In genomic region chr12:92013244-92013643, GRCm38 (mm10) we compare ENCODE assay signal across 9 mouse cellular contexts.
DNase-seq lines count a peak whose midpoint lies in the region; ATAC-seq and TF ChIP-seq lines count a peak whose summit lies in the region.
"Had no signal": no experiment of that assay in that cellular context is flagged by ENCODE, and none has a peak within 500 bp of the region (broad histone marks: within the 10 kb centered on the region; RNA-seq: fewer than 3 reads in every experiment).

No protein-coding gene starts in this region.

- no peaks in the 10 kb centered on the region for H3K27me3 ChIP-seq in hindbrain, embryonic 10.5 days (ENCODE audit: insufficient read depth, poor library complexity, severe bottlenecking)
- no peaks in the 10 kb centered on the region for H3K27me3 ChIP-seq in hindbrain, embryonic 13.5 days
- H3K27me3 ChIP-seq in MEL (ENCODE audit: control insufficient read depth in 1 of 2, insufficient read depth in 2 of 2, low read length in 2 of 2), result no peaks in the 10 kb centered on the region
- H3K27me3 ChIP-seq in limb, embryonic 14.5 days (ENCODE audit: control insufficient read depth, insufficient read depth, low read length), result no peaks in the 10 kb centered on the region
- H3K27me3 ChIP-seq: limb, embryonic 15.5 days had no signal

- TF ChIP-seq CTCF in MEL (IDR thresholded peaks at IDR 0.05 in 2 of 3, conservative IDR thresholded peaks at IDR 0.05 in 1 of 3; ENCODE audit: control insufficient read depth in 1 of 3, insufficient read depth in 1 of 3, low read depth in 2 of 3, low read length in 3 of 3, poor library complexity in 1 of 3, severe bottlenecking in 1 of 3), result peak; percentile 24 to 38 (median 35); a peak in 3 of 6 replicates

- H3K36me3 ChIP-seq in hindbrain, embryonic 10.5 days, result no peaks in the 10 kb centered on the region
- H3K36me3 ChIP-seq in hindbrain, embryonic 13.5 days, result no peaks in the 10 kb centered on the region
- no peaks in the 10 kb centered on the region for H3K36me3 ChIP-seq in MEL (ENCODE audit: control insufficient read depth in 1 of 2, insufficient read depth in 2 of 2, low read length in 2 of 2)
- H3K36me3 ChIP-seq in limb, embryonic 14.5 days (ENCODE audit: control insufficient read depth, insufficient read depth, low read length), result no peaks in the 10 kb centered on the region
- H3K36me3 ChIP-seq: limb, embryonic 15.5 days had no signal

- no peaks in the 10 kb centered on the region for H3K9me3 ChIP-seq in hindbrain, embryonic 10.5 days
- no peaks in the 10 kb centered on the region for H3K9me3 ChIP-seq in hindbrain, embryonic 13.5 days
- no peaks in the 10 kb centered on the region for H3K9me3 ChIP-seq in MEL (replicated peaks; ENCODE audit: insufficient read depth, low read length)
- no peaks in the 10 kb centered on the region for H3K9me3 ChIP-seq in limb, embryonic 14.5 days (ENCODE audit: control insufficient read depth, low read length)
- H3K9me3 ChIP-seq: limb, embryonic 15.5 days had no signal

- ATAC-seq in hindbrain, embryonic 13.5 days (ENCODE audit: low FRiP score), result no peak
- peak; percentile 56; the same call in 1 of the 2 replicates for ATAC-seq in granulocyte monocyte progenitor cell, adult 5-6 weeks (replicated peaks; ENCODE audit: poor library complexity, severe bottlenecking)
- ATAC-seq in limb, embryonic 14.5 days (ENCODE audit: low FRiP score, low read depth), result no peak

- 14% methylated on average over 8 of the region's 8 CpGs for WGBS in hindbrain, embryonic 10.5 days
- whole genome bisulfite sequencing in hindbrain, embryonic 13.5 days, result 11% methylated on average over 8 of the region's 8 CpGs
- WGBS in limb, embryonic 14.5 days, result 7% methylated on average over 8 of the region's 8 CpGs

- no peak for TF ChIP-seq POLR2A in MEL (IDR thresholded peaks at IDR 0.05; ENCODE audit: control insufficient read depth in 1 of 2, insufficient read depth in 1 of 2, low read depth in 1 of 2, low read length in 2 of 2, poor library complexity in 1 of 2)
- no peak for TF ChIP-seq POLR2A in limb, embryonic 14.5 days (IDR thresholded peaks at IDR 0.05; ENCODE audit: borderline replicate concordance, extremely low read depth, insufficient read depth, insufficient read length)

- no peak overlapping the region for H3K4me2 ChIP-seq in hindbrain, embryonic 13.5 days
- no peak overlapping the region for H3K4me2 ChIP-seq in limb, embryonic 14.5 days (replicated peaks; ENCODE audit: low read depth, low read length, severe bottlenecking)
- H3K4me2 ChIP-seq: limb, embryonic 15.5 days had no signal

- intact Hi-C loops in gastrocnemius, postnatal 36 days (cut with DNase I), result no loop called here

- no peak overlapping the region for H3K9ac ChIP-seq in hindbrain, embryonic 13.5 days
- H3K9ac ChIP-seq in MEL (ENCODE audit: control insufficient read depth, low read depth, low read length, poor library complexity, severe bottlenecking), result no peak overlapping the region
- no peak overlapping the region for H3K9ac ChIP-seq in limb, embryonic 14.5 days (ENCODE audit: low read depth, low read length, severe bottlenecking)
- H3K9ac ChIP-seq: limb, embryonic 15.5 days had no signal

- H3K79me2 ChIP-seq in MEL (ENCODE audit: control insufficient read depth, insufficient read depth, low read length, poor library complexity), result no peaks in the 10 kb centered on the region

- H3K27ac ChIP-seq in hindbrain, embryonic 10.5 days, result no peak overlapping the region
- no peak overlapping the region for H3K27ac ChIP-seq in hindbrain, embryonic 13.5 days
- no peak overlapping the region for H3K27ac ChIP-seq in MEL (ENCODE audit: control insufficient read depth, low read depth, low read length)
- H3K27ac ChIP-seq in limb, embryonic 14.5 days (replicated peaks; ENCODE audit: low read depth, low read length), result no peak overlapping the region
- H3K27ac ChIP-seq: limb, embryonic 15.5 days had no signal

- no peak overlapping the region for H3K4me3 ChIP-seq in hindbrain, embryonic 10.5 days
- no peak overlapping the region for H3K4me3 ChIP-seq in hindbrain, embryonic 13.5 days
- no peak overlapping the region for H3K4me3 ChIP-seq in MEL (ENCODE audit: control insufficient read depth in 1 of 2, insufficient read depth in 1 of 2, low read depth in 2 of 2, low read length in 2 of 2)
- no peak overlapping the region for H3K4me3 ChIP-seq in limb, embryonic 14.5 days (replicated peaks; ENCODE audit: low read length)
- H3K4me3 ChIP-seq: limb, embryonic 15.5 days had no signal

- no peak for TF ChIP-seq EP300 in MEL (IDR thresholded peaks at IDR 0.05; ENCODE audit: low read depth in 1 of 2, low read length in 2 of 2)

- TF ChIP-seq RAD21 in MEL (IDR thresholded peaks at IDR 0.05; ENCODE audit: low read depth, low read length), result peak; percentile 43

- peak; percentile 48 for DNase-seq in hindbrain, embryonic 10.5 days (ENCODE audit: low spot score)
- DNase-seq in MEL (ENCODE audit: low read depth, low spot score), result peak; percentile 20
- DNase-seq in cerebellum, postnatal 25 days, result peak; percentile 19 to 45
- peak; percentile 53 for DNase-seq in limb, embryonic 14.5 days (ENCODE audit: low spot score)
- DNase-seq in right cerebral cortex, postnatal 25 days, result peak; percentile 16
- no peak for DNase-seq in gastrocnemius, postnatal 36 days

- H3K4me1 ChIP-seq in hindbrain, embryonic 10.5 days (replicated peaks), result no peaks in the 10 kb centered on the region
- no peaks in the 10 kb centered on the region for H3K4me1 ChIP-seq in hindbrain, embryonic 13.5 days (replicated peaks)
- H3K4me1 ChIP-seq in MEL (ENCODE audit: control insufficient read depth in 1 of 2, insufficient read depth in 2 of 2, low read length in 2 of 2), result no peaks in the 10 kb centered on the region
- H3K4me1 ChIP-seq in limb, embryonic 14.5 days (ENCODE audit: control insufficient read depth, insufficient read depth, low read length), result peaks cover 3% of the 10 kb centered on the region; the same call in 1 of the 2 replicates
- H3K4me1 ChIP-seq: limb, embryonic 15.5 days had no signal

TF ChIP-seq in MEL, 35 proteins besides CTCF, POLR2A, EP300 and RAD21:
- no peak for TF ChIP-seq ELF1 (IDR thresholded peaks at IDR 0.05; ENCODE audit: low read depth, low read length)
- TF ChIP-seq ZNF384 (IDR thresholded peaks at IDR 0.05; ENCODE audit: low read depth, low read length), result no peak
- TF ChIP-seq GATA1 (IDR thresholded peaks at IDR 0.05; ENCODE audit: low read depth, low read length), result no peak
- no peak for TF ChIP-seq MYC (IDR thresholded peaks at IDR 0.05; ENCODE audit: low read depth, low read length)
- TF ChIP-seq MAZ (IDR thresholded peaks at IDR 0.05; ENCODE audit: low read depth, low read length), result no peak
- no peak for TF ChIP-seq KAT2A (conservative IDR thresholded peaks at IDR 0.05; ENCODE audit: low read depth, low read length)
- TF ChIP-seq MYB (IDR thresholded peaks at IDR 0.05; ENCODE audit: low read depth, low read length), result no peak
- no peak for TF ChIP-seq UBTF (IDR thresholded peaks at IDR 0.05; ENCODE audit: borderline replicate concordance, insufficient read depth, low read depth, low read length)
- TF ChIP-seq TAL1 (IDR thresholded peaks at IDR 0.05; ENCODE audit: low read length), result no peak
- no peak for TF ChIP-seq TCF12 (IDR thresholded peaks at IDR 0.05; ENCODE audit: low read depth, low read length)
- TF ChIP-seq CHD2 (IDR thresholded peaks at IDR 0.05; ENCODE audit: low read length), result no peak

Comparison
In these comparisons a context has a peak if more than half of its experiments do, and no peak if none do; other contexts are left out.
1. DNase-seq: peak in hindbrain, embryonic 10.5 days (single experiment), MEL (single experiment), cerebellum, postnatal 25 days (2 of 2), limb, embryonic 14.5 days (single experiment) and right cerebral cortex, postnatal 25 days (single experiment); none in gastrocnemius, postnatal 36 days (0 of 2).